Mouse (Mus musculus) intestine, embryonic 16.5 days (tissue): ENCODE measurements at regions not wholly inside any gene's neighbourhood (a gene's known extent, or its start where the extent isn't known, plus 50 kb on each side); places are given as distances from the start of the nearest gene placed in this dataset.
A peak's percentile ranks its signal among the peaks of the same experiment; 100 is the strongest.

ENCODE experiments used
- ATAC-seq: fragments of 200-750 bp; cut with Nextera tagmentation; 2 replicates; pipeline ENCODE4 v1.8.0; 2017; ENCODE audit warnings: moderate TSS enrichment, moderate library complexity
- H3K27ac ChIP-seq: fragments of 300-500 bp; sonication (generic); 2 replicates; pipeline ENCODE4 v1.5.1; 2014; ENCODE audit warnings: mild to moderate bottlenecking, low read length
- H3K27me3 ChIP-seq: fragments of 300-500 bp; sonication (generic); replicated peaks from 2 replicates; pipeline ENCODE4 v1.6.1; 2014; ENCODE audit warnings: low read length, control low read depth, mixed read lengths; ENCODE audit not compliant: control insufficient read depth, insufficient read depth
- H3K36me3 ChIP-seq: fragments of 300-500 bp; sonication (generic); 2 replicates; pipeline ENCODE4 v1.6.1; 2014; ENCODE audit warnings: low read length, control low read depth; ENCODE audit not compliant: control insufficient read depth, insufficient read depth
- H3K4me1 ChIP-seq: fragments of 300-500 bp; sonication (generic); 2 replicates; pipeline ENCODE4 v1.6.1; 2014; ENCODE audit warnings: low read length, control low read depth, mixed read lengths; ENCODE audit not compliant: control insufficient read depth, insufficient read depth
- H3K4me2 ChIP-seq: fragments of 300-500 bp; sonication (generic); 2 replicates; pipeline ENCODE4 v1.6.1; 2014; ENCODE audit warnings: low read depth, low read length, control low read depth
- H3K4me3 ChIP-seq: fragments of 300-500 bp; sonication (generic); 2 replicates; pipeline ENCODE4 v1.5.1; 2014; ENCODE audit warnings: mild to moderate bottlenecking, low read length
- H3K9ac ChIP-seq: fragments of 300-500 bp; sonication (generic); 2 replicates; pipeline ENCODE4 v1.6.1; 2014; ENCODE audit warnings: low read depth, low read length
- H3K9me3 ChIP-seq: fragments of 300-500 bp; sonication (generic); 2 replicates; pipeline ENCODE4 v1.6.1; 2016; ENCODE audit warnings: low read length, control low read depth; ENCODE audit not compliant: control insufficient read depth
- WGBS: fragments of 180-500 bp; shearing (Covaris S2); extraction: QIAGEN DNeasy Blood & Tissue Kit; methylation state at CpG from one replicate; pipeline ENCODE4 v1.1.7; 2014; 5-methylcytosine and 5-hydroxymethylcytosine counted together

GRCm38 (mm10) chr5:148632516-148633170 is 80.1 kb upstream of the Ubl3 start:
- Histone ChIP-seq H3K9me3 (no peaks in the 10 kb centered on the region), H3K27ac (no peak overlapping the region), H3K4me2 (no peak overlapping the region), H3K4me3 (no peak overlapping the region), H3K9ac (no peak overlapping the region), H3K4me1 (peaks cover 8% of the 10 kb centered on the region), H3K36me3 (no peaks in the 10 kb centered on the region), H3K27me3 (no peaks in the 10 kb centered on the region)
- WGBS: 39% methylated on average over 11 of the region's 11 CpGs
- no peak for ATAC-seq

- no peak for ATAC-seq
- no peaks in the 10 kb centered on the region for H3K9me3 ChIP-seq
- no peak overlapping the region for H3K27ac ChIP-seq
- peaks cover 8% of the 10 kb centered on the region for H3K4me1 ChIP-seq
- H3K27me3 ChIP-seq: no peaks in the 10 kb centered on the region
- no peak overlapping the region for H3K4me2 ChIP-seq
- H3K9ac ChIP-seq: no peak overlapping the region
- H3K4me3 ChIP-seq: no peak overlapping the region
- 89% methylated on average over 5 of the region's 5 CpGs for WGBS
- no peaks in the 10 kb centered on the region for H3K36me3 ChIP-seq
Observed at GRCm38 (mm10) chr5:148631566-148631965, 79.0 kb upstream of the Ubl3 start.

GRCm38 (mm10) chr5:148626014-148626413 is 73.4 kb upstream of the Ubl3 start:
- no peak overlapping the region for H3K9ac ChIP-seq
- H3K4me3 ChIP-seq: no peak overlapping the region
- no peak overlapping the region for H3K4me2 ChIP-seq
- H3K27me3 ChIP-seq: no peaks in the 10 kb centered on the region
- no peaks in the 10 kb centered on the region for H3K36me3 ChIP-seq
- H3K27ac ChIP-seq: no peak overlapping the region
- WGBS: 87% methylated on average over 5 of the region's 5 CpGs
- H3K9me3 ChIP-seq: no peaks in the 10 kb centered on the region
- no peak for ATAC-seq
- H3K4me1 ChIP-seq: no peaks in the 10 kb centered on the region

GRCm38 (mm10) chr5:148624649-148625405 is 72.2 kb upstream of the Ubl3 start:
- Histone ChIP-seq H3K9ac (no peak overlapping the region), H3K4me1 (no peaks in the 10 kb centered on the region), H3K9me3 (no peaks in the 10 kb centered on the region), H3K27me3 (no peaks in the 10 kb centered on the region), H3K27ac (no peak overlapping the region), H3K4me3 (no peak overlapping the region), H3K36me3 (no peaks in the 10 kb centered on the region), H3K4me2 (no peak overlapping the region)
- no peak for ATAC-seq
- WGBS: 78% methylated on average over 21 of the region's 21 CpGs

GRCm38 (mm10) chr5:148620895-148621786 is 68.6 kb upstream of the Ubl3 start:
- Histone ChIP-seq H3K4me3 (no peak overlapping the region), H3K27ac (no peak overlapping the region), H3K36me3 (no peaks in the 10 kb centered on the region), H3K9me3 (no peaks in the 10 kb centered on the region), H3K4me1 (no peaks in the 10 kb centered on the region), H3K27me3 (no peaks in the 10 kb centered on the region), H3K9ac (no peak overlapping the region), H3K4me2 (no peak overlapping the region)
- WGBS: 47% methylated on average over 10 of the region's 10 CpGs
- no peak for ATAC-seq

- no peak overlapping the region for H3K9ac ChIP-seq
- no peaks in the 10 kb centered on the region for H3K36me3 ChIP-seq
- no peak overlapping the region for H3K4me2 ChIP-seq
- no peaks in the 10 kb centered on the region for H3K27me3 ChIP-seq
- no peak for ATAC-seq
- 78% methylated on average over 2 of the region's 2 CpGs for WGBS
- no peaks in the 10 kb centered on the region for H3K9me3 ChIP-seq
- H3K4me1 ChIP-seq: no peaks in the 10 kb centered on the region
- no peak overlapping the region for H3K27ac ChIP-seq
- H3K4me3 ChIP-seq: no peak overlapping the region
Observed at GRCm38 (mm10) chr5:148619917-148620316, 67.3 kb upstream of the Ubl3 start.

- no peak for ATAC-seq
- Histone ChIP-seq H3K4me1 (no peaks in the 10 kb centered on the region), H3K9me3 (no peaks in the 10 kb centered on the region), H3K4me3 (no peak overlapping the region), H3K4me2 (no peak overlapping the region), H3K36me3 (no peaks in the 10 kb centered on the region), H3K27ac (peak overlapping the region; percentile 15; the same call in 1 of the 2 replicates), H3K9ac (no peak overlapping the region), H3K27me3 (no peaks in the 10 kb centered on the region)
- WGBS: 73% methylated on average over 3 of the region's 3 CpGs
Observed at GRCm38 (mm10) chr5:148616426-148616825, 63.8 kb upstream of the Ubl3 start.

- no peaks in the 10 kb centered on the region for H3K36me3 ChIP-seq
- 51% methylated on average over 10 of the region's 10 CpGs for WGBS
- H3K4me1 ChIP-seq: no peaks in the 10 kb centered on the region
- H3K27ac ChIP-seq: 0 out of 2 replicates have a peak overlapping the region, but pooled peaks have one; percentile 15
- H3K4me2 ChIP-seq: no peak overlapping the region
- ATAC-seq: no peak
- H3K4me3 ChIP-seq: no peak overlapping the region
- H3K9ac ChIP-seq: no peak overlapping the region
- no peaks in the 10 kb centered on the region for H3K9me3 ChIP-seq
- H3K27me3 ChIP-seq: no peaks in the 10 kb centered on the region
Observed at GRCm38 (mm10) chr5:148615706-148616366, 63.2 kb upstream of the Ubl3 start.

- no peaks in the 10 kb centered on the region for H3K4me1 ChIP-seq
- no peaks in the 10 kb centered on the region for H3K9me3 ChIP-seq
- H3K27ac ChIP-seq: no peak overlapping the region
- WGBS: 95% methylated on average over 14 of the region's 14 CpGs
- no peaks in the 10 kb centered on the region for H3K36me3 ChIP-seq
- H3K4me3 ChIP-seq: no peak overlapping the region
- no peak overlapping the region for H3K4me2 ChIP-seq
- ATAC-seq: no peak
- H3K27me3 ChIP-seq: no peaks in the 10 kb centered on the region
- H3K9ac ChIP-seq: no peak overlapping the region
Observed at GRCm38 (mm10) chr5:148615117-148615516, 62.5 kb upstream of the Ubl3 start.
